Mouse (Mus musculus) cerebellum, postnatal 4 days (tissue): ENCODE data around the gene Hsfy2.
A peak's percentile ranks its signal among the peaks of the same experiment; 100 is the strongest.

Experiments
- DNase-seq, 2 experiments: peaks; one replicate each; pipeline ENCODE4 v3.0.0; 2022; ENCODE audit warnings: low spot score in 2 of 2, mixed read lengths in 1 of 2

Gene Hsfy2

DNA sequence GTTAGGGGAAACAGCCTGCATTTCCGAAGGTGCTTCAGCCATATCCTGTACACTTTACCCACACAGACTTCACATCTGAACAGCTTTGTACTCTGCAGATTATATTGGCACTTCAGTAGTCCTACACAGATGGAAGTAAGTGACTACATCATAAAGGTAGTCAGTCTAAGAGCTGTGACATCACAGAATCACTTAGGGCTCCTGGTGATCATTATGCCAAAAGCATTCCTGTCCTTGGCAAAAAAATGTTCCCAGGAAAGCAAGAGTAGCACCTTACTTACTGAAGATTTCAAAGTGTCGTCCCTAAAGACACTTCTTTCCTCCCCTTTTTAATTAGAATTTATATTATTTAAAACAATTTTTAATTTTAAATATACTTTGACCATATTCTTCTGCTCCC, at the start of gene Hsfy2:
Gene Hsfy2 (minus strand): TSS at position 101 of the 400 bp plus-strand sequence.
- no peak for DNase-seq

- no peak for DNase-seq
Measured at GRCm38 (mm10) chr1:56685053-56685557, 47.9 kb upstream of the Hsfy2 start.

GRCm38 (mm10) chr1:56684512-56684911, 47.3 kb upstream of the Hsfy2 start:
- DNase-seq, result no peak

DNA sequence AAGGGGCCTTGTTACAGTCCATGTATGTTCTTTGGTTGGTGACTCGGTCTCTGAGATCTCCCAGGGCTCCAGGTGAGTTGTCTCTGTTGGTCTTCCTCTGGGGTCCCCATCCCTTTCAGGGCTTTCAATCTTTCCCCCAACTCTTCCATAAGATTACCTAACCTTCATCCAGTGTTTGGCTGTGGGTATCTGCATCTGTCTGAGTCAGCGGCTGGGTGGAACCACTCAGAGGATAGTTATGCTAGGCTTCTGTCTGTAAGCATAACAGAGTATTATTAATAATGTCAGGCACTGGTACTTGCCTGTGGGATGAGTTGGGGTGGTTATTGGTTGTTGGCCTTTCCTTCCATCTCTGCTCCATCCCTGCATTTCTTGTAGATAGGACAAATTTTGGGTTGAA, 44.0 kb upstream of the Hsfy2 start:
- no peak for DNase-seq

DNA sequence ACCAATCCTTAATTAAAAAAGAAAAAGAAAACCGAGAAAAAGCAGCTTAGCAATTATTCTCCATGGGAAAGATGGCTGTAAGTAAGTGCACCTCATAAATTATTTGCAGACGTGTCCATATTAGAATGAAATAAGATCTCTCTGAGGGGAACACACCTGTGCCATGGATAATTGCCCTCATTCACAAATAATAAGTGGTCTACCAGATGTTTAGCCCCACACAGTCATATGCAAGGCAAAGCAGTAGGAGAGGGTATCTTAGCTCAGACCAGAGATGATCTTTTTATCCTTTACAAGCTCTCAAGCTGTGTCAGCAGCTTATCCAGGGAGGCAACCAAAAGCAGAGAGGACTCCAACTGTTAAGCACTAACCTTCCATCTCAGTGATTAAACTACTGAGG, 38.0 kb upstream of the Hsfy2 start:
- DNase-seq, result no peak

GRCm38 (mm10) chr1:56674601-56675000, 37.4 kb upstream of the Hsfy2 start:
- DNase-seq, result no peak

- DNase-seq, result peak in 1 of 2 experiments; percentile 16
Measured at GRCm38 (mm10) chr1:56671241-56671945, 34.2 kb upstream of the Hsfy2 start.

GRCm38 (mm10) chr1:56670509-56670908, 33.3 kb upstream of the Hsfy2 start:
- no peak for DNase-seq

GRCm38 (mm10) chr1:56664606-56665005, 27.4 kb upstream of the Hsfy2 start:
- DNase-seq, result no peak

DNA sequence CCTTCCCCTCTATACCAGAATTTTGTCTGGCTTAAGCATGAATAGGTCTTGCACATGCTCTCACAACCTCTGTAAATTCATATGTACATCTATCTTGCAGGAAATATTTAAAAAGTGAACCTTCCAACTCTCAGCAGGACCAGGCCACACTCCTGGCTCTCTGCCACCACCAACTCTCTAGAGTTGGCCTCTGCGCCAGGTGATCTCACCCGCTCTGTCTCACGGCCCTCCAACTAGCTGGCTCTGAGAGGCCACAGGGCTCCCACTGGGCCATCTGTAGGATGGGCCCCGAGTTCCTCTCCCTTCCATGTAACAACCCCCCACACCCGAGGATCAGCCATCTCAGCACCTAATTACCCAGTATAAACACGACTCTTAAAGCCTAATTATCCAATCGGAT, 10.4 kb downstream of the Hsfy2 start:
- peak in 1 of 2 experiments; percentile 5 for DNase-seq

DNA sequence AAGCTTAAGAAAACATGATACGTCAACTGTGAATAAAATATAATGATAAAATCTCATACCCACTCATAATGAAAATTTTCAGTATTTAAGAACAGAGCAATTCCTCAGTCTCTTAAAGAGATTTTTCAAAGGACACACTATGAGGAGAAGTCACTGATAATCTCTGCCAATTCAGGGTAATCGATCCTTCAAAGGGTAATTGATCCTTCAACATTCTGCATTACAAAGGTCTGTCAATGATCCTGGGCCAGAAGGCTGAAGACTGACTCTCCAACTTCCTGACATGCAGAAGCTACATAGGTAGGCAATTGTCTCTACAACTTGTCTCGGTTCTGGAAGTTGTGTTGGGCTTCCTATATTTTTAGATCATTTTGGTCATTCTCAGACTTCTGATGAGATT, 12.9 kb downstream of the Hsfy2 start:
- DNase-seq, result no peak

GRCm38 (mm10) chr1:56612384-56612783, 24.9 kb downstream of the Hsfy2 start:
- DNase-seq, result no peak
